In genomic region chr12:72104525-72105281, GRCm38 (mm10) we compare ENCODE assay signal across 8 mouse cellular contexts. TPM values are rescaled to one million over a fixed set of nuclear protein-coding genes. Genes with fewer than 3 reads are reported as not detected.
DNase-seq lines count a peak whose midpoint lies in the region; ATAC-seq and TF ChIP-seq lines count a peak whose summit lies in the region.

No protein-coding gene starts in this region.

- peak; percentile 35 for DNase-seq in T-cell, adult 2 months (ENCODE audit: low spot score)
- DNase-seq in cerebellum, adult 9-11 months, result peak; percentile 74
- DNase-seq in frontal cortex, postnatal 25 days (ENCODE audit: low spot score in 2 of 2), result peak; percentile 43 to 63
- peak; percentile 83 for DNase-seq in hindbrain, embryonic 11.5 days (ENCODE audit: low spot score)
- peak; percentile 79 for DNase-seq in layer of hippocampus, adult 2 months (ENCODE audit: low spot score in 2 of 2)
- peak; percentile 93 for DNase-seq in lung, embryonic 14.5 days
- DNase-seq in spleen, postnatal 14 days (ENCODE audit: low spot score in 2 of 2), result no peak

- no peak overlapping the region for H3K27ac ChIP-seq in hindbrain, embryonic 11.5 days (ENCODE audit: low read depth, low read length)
- no peak overlapping the region for H3K27ac ChIP-seq in layer of hippocampus, adult 2 months
- H3K27ac ChIP-seq in lung, embryonic 14.5 days (ENCODE audit: low read depth), result no peak overlapping the region
- H3K27ac ChIP-seq in neural tube, embryonic 15.5 days (replicated peaks), result no peak overlapping the region

- TF ChIP-seq CTCF in layer of hippocampus, adult 2 months (conservative IDR thresholded peaks at IDR 0.05), result peak; percentile 93
- TF ChIP-seq CTCF in lung, embryonic 14.5 days (IDR thresholded peaks at IDR 0.05; ENCODE audit: low read depth), result peak; percentile 88

- H3K9me3 ChIP-seq in hindbrain, embryonic 11.5 days (ENCODE audit: control insufficient read depth, low read length), result no peaks in the 10 kb centered on the region
- no peaks in the 10 kb centered on the region for H3K9me3 ChIP-seq in lung, embryonic 14.5 days (ENCODE audit: low read depth, low read length)
- no peaks in the 10 kb centered on the region for H3K9me3 ChIP-seq in neural tube, embryonic 15.5 days (replicated peaks)

- no peaks in the 10 kb centered on the region for H3K36me3 ChIP-seq in hindbrain, embryonic 11.5 days (ENCODE audit: control insufficient read depth, insufficient read depth, low read length)
- no peaks in the 10 kb centered on the region; the same call in 1 of the 2 replicates for H3K36me3 ChIP-seq in lung, embryonic 14.5 days (ENCODE audit: insufficient read depth)
- peaks cover 8% of the 10 kb centered on the region for H3K36me3 ChIP-seq in neural tube, embryonic 15.5 days

- no peak overlapping the region for H3K4me2 ChIP-seq in hindbrain, embryonic 11.5 days (replicated peaks; ENCODE audit: low read depth, low read length)
- H3K4me2 ChIP-seq in lung, embryonic 14.5 days, result peak overlapping the region; percentile 33; the same call in 1 of the 2 replicates
- H3K4me2 ChIP-seq in neural tube, embryonic 15.5 days, result peak overlapping the region; percentile 33

- peak; percentile 74 for ATAC-seq in hindbrain, embryonic 11.5 days (ENCODE audit: low FRiP score)
- ATAC-seq in lung, embryonic 14.5 days (ENCODE audit: insufficient read depth), result peak; percentile 58; the same call in 1 of the 2 replicates
- ATAC-seq in neural tube, embryonic 15.5 days (ENCODE audit: low FRiP score), result peak; percentile 61; the same call in 1 of the 2 replicates

- H3K4me3 ChIP-seq in hindbrain, embryonic 11.5 days (ENCODE audit: low read depth, low read length), result no peak overlapping the region
- H3K4me3 ChIP-seq in layer of hippocampus, adult 2 months, result no peak overlapping the region
- no peak overlapping the region for H3K4me3 ChIP-seq in lung, embryonic 14.5 days (ENCODE audit: low read depth, low read length)
- no peak overlapping the region for H3K4me3 ChIP-seq in neural tube, embryonic 15.5 days (replicated peaks)

- no peaks in the 10 kb centered on the region for H3K27me3 ChIP-seq in hindbrain, embryonic 11.5 days (ENCODE audit: control insufficient read depth, insufficient read depth, low read length)
- H3K27me3 ChIP-seq in lung, embryonic 14.5 days (ENCODE audit: insufficient read depth, low read length), result no peaks in the 10 kb centered on the region
- no peaks in the 10 kb centered on the region for H3K27me3 ChIP-seq in neural tube, embryonic 15.5 days (replicated peaks)

- 34% methylated on average over 14 of the region's 14 CpGs for WGBS in hindbrain, embryonic 11.5 days
- 21% methylated on average over 14 of the region's 14 CpGs for WGBS in lung, embryonic 14.5 days
- 32% methylated on average over 14 of the region's 14 CpGs for WGBS in neural tube, embryonic 15.5 days

- no peaks in the 10 kb centered on the region for H3K4me1 ChIP-seq in hindbrain, embryonic 11.5 days (replicated peaks; ENCODE audit: control insufficient read depth, insufficient read depth, low read length)
- H3K4me1 ChIP-seq in lung, embryonic 14.5 days (ENCODE audit: insufficient read depth), result no peaks in the 10 kb centered on the region
- H3K4me1 ChIP-seq in neural tube, embryonic 15.5 days, result peaks cover 4% of the 10 kb centered on the region; the same call in 1 of the 2 replicates

- H3K9ac ChIP-seq in hindbrain, embryonic 11.5 days (ENCODE audit: low read depth, low read length), result no peak overlapping the region
- no peak overlapping the region for H3K9ac ChIP-seq in lung, embryonic 14.5 days
- H3K9ac ChIP-seq in neural tube, embryonic 15.5 days (replicated peaks), result no peak overlapping the region

RNA-seq across cellular contexts. Expression of gene Jkamp, which starts 19.3 kb away (rescaled TPM):
- polyA plus RNA-seq in hindbrain, embryonic 11.5 days (2014; fragmentation: Nextera tagmentation; extraction: Ambion mirVana), result 67.6 and 75.3 TPM in 2 replicates
- total RNA-seq in layer of hippocampus, adult 2 months (2021), result 10 to 100 TPM; 47.8 to 52.6 TPM
- polyA plus RNA-seq in lung, embryonic 14.5 days (2014; fragmentation: Nextera tagmentation; extraction: Ambion mirVana), result 54.9 and 56.8 TPM in 2 replicates
- 117 and 130 TPM in 2 replicates for polyA plus RNA-seq in neural tube, embryonic 15.5 days (2015; fragmentation: Nextera tagmentation; extraction: Ambion mirVana)

RNA-seq across cellular contexts. Expression of gene L3hypdh, which starts 19.5 kb away (rescaled TPM):
- 9.8 and 11.2 TPM in 2 replicates for polyA plus RNA-seq in hindbrain, embryonic 11.5 days (2014; fragmentation: Nextera tagmentation; extraction: Ambion mirVana)
- 1 to 10 TPM; 3.0 to 3.5 TPM for total RNA-seq in layer of hippocampus, adult 2 months (2021)
- 25.0 and 25.2 TPM in 2 replicates for polyA plus RNA-seq in lung, embryonic 14.5 days (2014; fragmentation: Nextera tagmentation; extraction: Ambion mirVana)
- 11.7 and 14.4 TPM in 2 replicates for polyA plus RNA-seq in neural tube, embryonic 15.5 days (2015; fragmentation: Nextera tagmentation; extraction: Ambion mirVana)

RNA-seq across cellular contexts. Expression of gene Gpr135, which starts 33.8 kb away (rescaled TPM):
- 0.99 and 1.1 TPM in 2 replicates for polyA plus RNA-seq in hindbrain, embryonic 11.5 days (2014; fragmentation: Nextera tagmentation; extraction: Ambion mirVana)
- total RNA-seq in layer of hippocampus, adult 2 months (2021), result 10 to 100 TPM; 13.5 TPM
- 0.68 and 0.88 TPM in 2 replicates for polyA plus RNA-seq in lung, embryonic 14.5 days (2014; fragmentation: Nextera tagmentation; extraction: Ambion mirVana)
- polyA plus RNA-seq in neural tube, embryonic 15.5 days (2015; fragmentation: Nextera tagmentation; extraction: Ambion mirVana), result 6.0 and 8.1 TPM in 2 replicates

Comparison
In these comparisons a context has a peak if more than half of its experiments do, and no peak if none do; other contexts are left out.
1. DNase-seq: peak in T-cell, adult 2 months (single experiment), cerebellum, adult 9-11 months (single experiment), frontal cortex, postnatal 25 days (2 of 2), hindbrain, embryonic 11.5 days (single experiment), layer of hippocampus, adult 2 months (2 of 2) and lung, embryonic 14.5 days (single experiment); none in spleen, postnatal 14 days (0 of 2).
2. Peak in every context shown above with its lines, with median percentiles within 50 percentile points of each other: ATAC-seq.